11 mouse cellular contexts compared by ENCODE assay signal in genomic region chr11:82487359-82488086, GRCm38 (mm10).
A peak's percentile ranks its signal among the peaks of the same experiment; 100 is the strongest.
DNase-seq lines count a peak whose midpoint lies in the region; ATAC-seq lines count a peak whose summit lies in the region.
"Had no signal": no experiment of that assay in that cellular context is flagged by ENCODE, and none has a peak within 500 bp of the region (broad histone marks: within the 10 kb centered on the region; RNA-seq: fewer than 3 reads in every experiment).

No protein-coding gene starts in this region.

- no peaks in the 10 kb centered on the region for H3K9me3 ChIP-seq in embryonic facial prominence, embryonic 12.5 days
- no peaks in the 10 kb centered on the region for H3K9me3 ChIP-seq in limb, embryonic 12.5 days
- no peaks in the 10 kb centered on the region for H3K9me3 ChIP-seq in liver, embryonic 12.5 days (replicated peaks)
- H3K9me3 ChIP-seq: heart, embryonic 10.5 days had no signal

- 0 out of 2 replicates have a peak, but pooled peaks cover 7% of the 10 kb centered on the region for H3K4me1 ChIP-seq in embryonic facial prominence, embryonic 12.5 days
- peaks cover 6% of the 10 kb centered on the region; the same call in 1 of the 2 replicates for H3K4me1 ChIP-seq in limb, embryonic 12.5 days (replicated peaks)
- no peaks in the 10 kb centered on the region for H3K4me1 ChIP-seq in liver, embryonic 12.5 days
- H3K4me1 ChIP-seq: heart, embryonic 10.5 days had no signal

- no peak overlapping the region for H3K27ac ChIP-seq in embryonic facial prominence, embryonic 12.5 days
- H3K27ac ChIP-seq in limb, embryonic 12.5 days, result peak overlapping the region; percentile 30; the same call in 1 of the 2 replicates
- no peak overlapping the region for H3K27ac ChIP-seq in liver, embryonic 12.5 days
- H3K27ac ChIP-seq: heart, embryonic 10.5 days; layer of hippocampus, adult 2 months had no signal

- H3K27me3 ChIP-seq in embryonic facial prominence, embryonic 12.5 days, result no peaks in the 10 kb centered on the region
- no peaks in the 10 kb centered on the region for H3K27me3 ChIP-seq in limb, embryonic 12.5 days
- H3K27me3 ChIP-seq in liver, embryonic 12.5 days (replicated peaks), result no peaks in the 10 kb centered on the region

- DNase-seq in right cerebral cortex, adult 18-20 months, result peak; percentile 11
- no peak for DNase-seq in right cerebral cortex, adult 2 months (ENCODE audit: low spot score in 2 of 2)
- peak; percentile 75 for DNase-seq in yolk sac, embryonic 10.5 days (ENCODE audit: low spot score)
- DNase-seq in natural killer cell, adult 2 months (ENCODE audit: low spot score in 2 of 2), result no peak

- WGBS in embryonic facial prominence, embryonic 12.5 days, result 29% methylated on average over 8 of the region's 8 CpGs
- WGBS in limb, embryonic 12.5 days, result 31% methylated on average over 8 of the region's 8 CpGs
- WGBS in liver, embryonic 12.5 days (ENCODE audit: insufficient replicate concordance), result 56% methylated on average over 8 of the region's 8 CpGs

- 0 out of 2 replicates have a peak, but pooled peaks have one; percentile 64 for ATAC-seq in embryonic facial prominence, embryonic 12.5 days (ENCODE audit: insufficient number of reproducible peaks, insufficient read depth, low FRiP score, low TSS enrichment)
- ATAC-seq in limb, embryonic 12.5 days (ENCODE audit: insufficient number of reproducible peaks, insufficient read depth, low FRiP score, low TSS enrichment, low read depth), result no peak
- ATAC-seq in liver, embryonic 12.5 days, result no peak
- ATAC-seq: inflammation-experienced regulatory T-cells, adult 6 months; lung, postnatal 0 days had no signal

- H3K4me3 ChIP-seq in embryonic facial prominence, embryonic 12.5 days, result no peak overlapping the region
- no peak overlapping the region for H3K4me3 ChIP-seq in limb, embryonic 12.5 days (replicated peaks)
- H3K4me3 ChIP-seq in liver, embryonic 12.5 days, result no peak overlapping the region
- H3K4me3 ChIP-seq: heart, embryonic 10.5 days; layer of hippocampus, adult 2 months had no signal

- no peaks in the 10 kb centered on the region for H3K36me3 ChIP-seq in embryonic facial prominence, embryonic 12.5 days
- no peaks in the 10 kb centered on the region for H3K36me3 ChIP-seq in limb, embryonic 12.5 days
- no peaks in the 10 kb centered on the region for H3K36me3 ChIP-seq in liver, embryonic 12.5 days
- H3K36me3 ChIP-seq: heart, embryonic 10.5 days had no signal

- H3K4me2 ChIP-seq in embryonic facial prominence, embryonic 12.5 days (replicated peaks), result no peak overlapping the region
- H3K4me2 ChIP-seq in limb, embryonic 12.5 days, result no peak overlapping the region
- no peak overlapping the region for H3K4me2 ChIP-seq in liver, embryonic 12.5 days

- H3K9ac ChIP-seq in embryonic facial prominence, embryonic 12.5 days, result no peak overlapping the region
- no peak overlapping the region for H3K9ac ChIP-seq in limb, embryonic 12.5 days (replicated peaks)
- no peak overlapping the region for H3K9ac ChIP-seq in liver, embryonic 12.5 days

Comparison
In these comparisons a context has a peak if more than half of its experiments do, and no peak if none do; other contexts are left out.
1. DNase-seq: peak in right cerebral cortex, adult 18-20 months (single experiment) and yolk sac, embryonic 10.5 days (single experiment); none in right cerebral cortex, adult 2 months (0 of 2) and natural killer cell, adult 2 months (0 of 2).